Mouse (Mus musculus): ENCODE data around the gene Clec4e. TPM values are rescaled to one million over a fixed set of nuclear protein-coding genes. Genes with fewer than 3 reads are reported as not detected.
"Not testable (repeated sequence)": the region's sequence is repeated elsewhere in the genome, so short reads cannot be mapped to it uniquely, and the experiment has no call there.

The Clec4e gene
- polyA plus RNA-seq (2016; fragmentation: Nextera tagmentation; extraction: Ambion mirVana) = not detected in 2 replicates

- H3K27me3 ChIP-seq (ENCODE audit: insufficient read depth, poor library complexity, severe bottlenecking) = no peaks in the 10 kb centered on the region
- 81% methylated on average over 4 of the region's 4 CpGs for WGBS
- H3K36me3 ChIP-seq = no peaks in the 10 kb centered on the region
- no peaks in the 10 kb centered on the region for H3K9me3 ChIP-seq
- no peak within 1 kb of the TSS for H3K4me3 ChIP-seq
- H3K4me1 ChIP-seq (replicated peaks) = no peaks in the 10 kb centered on the region
- DNase-seq (ENCODE audit: low spot score) = no peak
- H3K27ac ChIP-seq = no peak within 1 kb of the TSS
Measured at GRCm38 (mm10) chr6:123289753-123290152, at the start of gene Clec4e. Clec4e (minus strand) TSS chr6:123289870.

- DNase-seq (ENCODE audit: low spot score) = no peak
- Histone ChIP-seq H3K36me3 (no peaks in the 10 kb centered on the region), H3K4me3 (no peak overlapping the region), H3K4me1 (replicated peaks) (no peaks in the 10 kb centered on the region), H3K27ac (no peak overlapping the region), H3K9me3 (no peaks in the 10 kb centered on the region), H3K27me3 (ENCODE audit: insufficient read depth, poor library complexity, severe bottlenecking) (no peaks in the 10 kb centered on the region)
- 45% methylated on average over 2 of the region's 2 CpGs for WGBS
Measured at GRCm38 (mm10) chr6:123332503-123332902, 42.8 kb upstream of the Clec4e start.

- no peak for DNase-seq (ENCODE audit: low spot score)
- 87% methylated on average over 2 of the region's 2 CpGs for WGBS
- no peak within 1 kb of the TSS for H3K27ac ChIP-seq
Measured at GRCm38 (mm10) chr6:123308033-123308432, 18.4 kb upstream of the Clec4e start, which contains the start of gene Vmn2r19. Vmn2r19 (plus strand) TSS chr6:123308333.

GRCm38 (mm10) chr6:123306315-123306714 lies 16.6 kb upstream of the Clec4e start:
- DNase-seq (ENCODE audit: low spot score); H3K4me1 ChIP-seq (replicated peaks); H3K27ac ChIP-seq; H3K9me3 ChIP-seq; H3K36me3 ChIP-seq; H3K4me3 ChIP-seq; H3K27me3 ChIP-seq (ENCODE audit: insufficient read depth, poor library complexity, severe bottlenecking): not testable (repeated sequence)
- 86% methylated on average over 7 of the region's 7 CpGs for WGBS

More at GRCm38 (mm10) chr6:123308033-123308432, 18.4 kb upstream of the Clec4e start, which contains the start of gene Vmn2r19:
- Histone ChIP-seq H3K4me3 (no peak within 1 kb of the TSS), H3K9me3 (no peaks in the 10 kb centered on the region), H3K4me1 (replicated peaks) (no peaks in the 10 kb centered on the region), H3K36me3 (no peaks in the 10 kb centered on the region), H3K27me3 (ENCODE audit: insufficient read depth, poor library complexity, severe bottlenecking) (no peaks in the 10 kb centered on the region)

- no peak for DNase-seq (ENCODE audit: low spot score)
- Histone ChIP-seq H3K27ac (no peak overlapping the region), H3K36me3 (no peaks in the 10 kb centered on the region), H3K4me3 (no peak overlapping the region), H3K9me3 (no peaks in the 10 kb centered on the region), H3K27me3 (ENCODE audit: insufficient read depth, poor library complexity, severe bottlenecking) (no peaks in the 10 kb centered on the region), H3K4me1 (replicated peaks) (no peaks in the 10 kb centered on the region)
- 68% methylated on average over 1 of the region's 1 CpGs for WGBS
Measured at GRCm38 (mm10) chr6:123296687-123297086, 7.0 kb upstream of the Clec4e start.

GRCm38 (mm10) chr6:123293509-123293908 lies 3.8 kb upstream of the Clec4e start:
- not testable (repeated sequence) for H3K36me3 ChIP-seq; H3K27ac ChIP-seq; H3K27me3 ChIP-seq (ENCODE audit: insufficient read depth, poor library complexity, severe bottlenecking); DNase-seq (ENCODE audit: low spot score); H3K4me3 ChIP-seq; H3K4me1 ChIP-seq (replicated peaks); H3K9me3 ChIP-seq
- 87% methylated on average over 11 of the region's 11 CpGs for WGBS

- Histone ChIP-seq H3K9me3 (no peaks in the 10 kb centered on the region), H3K27ac (no peak overlapping the region), H3K4me1 (replicated peaks) (no peaks in the 10 kb centered on the region), H3K27me3 (ENCODE audit: insufficient read depth, poor library complexity, severe bottlenecking) (no peaks in the 10 kb centered on the region), H3K36me3 (no peaks in the 10 kb centered on the region), H3K4me3 (no peak overlapping the region)
- WGBS = 96% methylated on average over 1 of the region's 1 CpGs
- DNase-seq (ENCODE audit: low spot score) = no peak
Measured at GRCm38 (mm10) chr6:123292751-123293400, 3.2 kb upstream of the Clec4e start.

GRCm38 (mm10) chr6:123288931-123289330 lies 739 bp downstream of the Clec4e start:
- H3K9me3 ChIP-seq = no peaks in the 10 kb centered on the region
- no peaks in the 10 kb centered on the region for H3K27me3 ChIP-seq (ENCODE audit: insufficient read depth, poor library complexity, severe bottlenecking)
- no peak overlapping the region for H3K27ac ChIP-seq
- no peaks in the 10 kb centered on the region for H3K36me3 ChIP-seq
- H3K4me1 ChIP-seq (replicated peaks) = no peaks in the 10 kb centered on the region
- DNase-seq (ENCODE audit: low spot score) = no peak
- H3K4me3 ChIP-seq = no peak overlapping the region
- 89% methylated on average over 10 of the region's 10 CpGs for WGBS

- Histone ChIP-seq H3K4me1 (replicated peaks) (no peaks in the 10 kb centered on the region), H3K9me3 (no peaks in the 10 kb centered on the region), H3K27ac (no peak overlapping the region), H3K4me3 (no peak overlapping the region), H3K27me3 (ENCODE audit: insufficient read depth, poor library complexity, severe bottlenecking) (no peaks in the 10 kb centered on the region), H3K36me3 (no peaks in the 10 kb centered on the region)
- WGBS = 85% methylated on average over 2 of the region's 2 CpGs
- no peak for DNase-seq (ENCODE audit: low spot score)
Measured at GRCm38 (mm10) chr6:123286311-123286710, 3.4 kb downstream of the Clec4e start.

- H3K27ac ChIP-seq = no peak overlapping the region
- 86% methylated on average over 2 of the region's 2 CpGs for WGBS
- DNase-seq (ENCODE audit: low spot score) = no peak
- H3K36me3 ChIP-seq = no peaks in the 10 kb centered on the region
- no peaks in the 10 kb centered on the region for H3K9me3 ChIP-seq
- no peaks in the 10 kb centered on the region for H3K4me1 ChIP-seq (replicated peaks)
- H3K4me3 ChIP-seq = no peak overlapping the region
- no peaks in the 10 kb centered on the region for H3K27me3 ChIP-seq (ENCODE audit: insufficient read depth, poor library complexity, severe bottlenecking)
Measured at GRCm38 (mm10) chr6:123279443-123279842, 10.2 kb downstream of the Clec4e start.

- no peaks in the 10 kb centered on the region for H3K4me1 ChIP-seq (replicated peaks)
Measured at GRCm38 (mm10) chr6:123266945-123267344, 22.7 kb downstream of the Clec4e start.

GRCm38 (mm10) chr6:123265809-123266208 lies 23.9 kb downstream of the Clec4e start:
- Histone ChIP-seq H3K4me3 (no peak overlapping the region), H3K27me3 (ENCODE audit: insufficient read depth, poor library complexity, severe bottlenecking) (no peaks in the 10 kb centered on the region), H3K4me1 (replicated peaks) (no peaks in the 10 kb centered on the region), H3K9me3 (no peaks in the 10 kb centered on the region), H3K36me3 (no peaks in the 10 kb centered on the region), H3K27ac (no peak overlapping the region)
- no peak for DNase-seq (ENCODE audit: low spot score)
- 90% methylated on average over 4 of the region's 4 CpGs for WGBS

More at GRCm38 (mm10) chr6:123266945-123267344, 22.7 kb downstream of the Clec4e start:
- Histone ChIP-seq H3K27me3 (ENCODE audit: insufficient read depth, poor library complexity, severe bottlenecking) (no peaks in the 10 kb centered on the region), H3K9me3 (no peaks in the 10 kb centered on the region), H3K27ac (no peak overlapping the region), H3K4me3 (no peak overlapping the region), H3K36me3 (no peaks in the 10 kb centered on the region)
- WGBS = 89% methylated on average over 5 of the region's 5 CpGs
- DNase-seq (ENCODE audit: low spot score) = no peak

GRCm38 (mm10) chr6:123264194-123264593 lies 25.5 kb downstream of the Clec4e start:
- Histone ChIP-seq H3K4me1 (replicated peaks) (no peaks in the 10 kb centered on the region), H3K36me3 (no peaks in the 10 kb centered on the region), H3K4me3 (no peak overlapping the region), H3K27me3 (ENCODE audit: insufficient read depth, poor library complexity, severe bottlenecking) (no peaks in the 10 kb centered on the region), H3K27ac (no peak overlapping the region), H3K9me3 (no peaks in the 10 kb centered on the region)
- 88% methylated on average over 3 of the region's 3 CpGs for WGBS
- no peak for DNase-seq (ENCODE audit: low spot score)
